ENCODE assay signal across 20 mouse cellular contexts in genomic region chr9:37025913-37026312, GRCm38 (mm10).
DNase-seq lines count a peak whose midpoint lies in the region; ATAC-seq lines count a peak whose summit lies in the region.
"Had no signal": no experiment of that assay in that cellular context is flagged by ENCODE, and none has a peak within 500 bp of the region (broad histone marks: within the 10 kb centered on the region; RNA-seq: fewer than 3 reads in every experiment).

No protein-coding gene starts in this region.

- 0 out of 2 replicates have a peak overlapping the region, but pooled peaks have one; percentile 19 for H3K27ac ChIP-seq in forebrain, embryonic 11.5 days (ENCODE audit: low read depth, low read length)
- H3K27ac ChIP-seq in forebrain, embryonic 14.5 days (ENCODE audit: low read depth, low read length): peak overlapping the region; percentile 65
- H3K27ac ChIP-seq in hindbrain, embryonic 14.5 days: peak overlapping the region; percentile 63
- peak overlapping the region; percentile 57 for H3K27ac ChIP-seq in midbrain, embryonic 15.5 days
- H3K27ac ChIP-seq in kidney, embryonic 15.5 days: no peak overlapping the region
- H3K27ac ChIP-seq: embryonic facial prominence, embryonic 12.5 days; liver, embryonic 15.5 days had no signal

- no peak overlapping the region for H3K4me2 ChIP-seq in forebrain, embryonic 11.5 days (ENCODE audit: low read depth, low read length, severe bottlenecking)
- no peak overlapping the region for H3K4me2 ChIP-seq in forebrain, embryonic 14.5 days (ENCODE audit: low read length)
- no peak overlapping the region for H3K4me2 ChIP-seq in hindbrain, embryonic 14.5 days (replicated peaks)
- no peak overlapping the region for H3K4me2 ChIP-seq in midbrain, embryonic 15.5 days
- H3K4me2 ChIP-seq in kidney, embryonic 15.5 days: no peak overlapping the region
- H3K4me2 ChIP-seq: embryonic facial prominence, embryonic 12.5 days; liver, embryonic 15.5 days had no signal

- no peak for DNase-seq in forebrain, embryonic 11.5 days (ENCODE audit: low spot score)
- DNase-seq in forebrain, embryonic 14.5 days (ENCODE audit: low spot score): peak; percentile 73
- no peak for DNase-seq in hindbrain, embryonic 14.5 days (ENCODE audit: low spot score)
- DNase-seq in kidney, postnatal 25 days: no peak
- DNase-seq in layer of hippocampus, adult 9-10 months (ENCODE audit: low spot score): no peak
- DNase-seq: gastrocnemius, postnatal 10 days; heart, adult 18-20 months; kidney, adult 18-20 months; kidney, postnatal 36 days; right cerebral cortex, postnatal 14 days; thymus, postnatal 4 days had no signal

- H3K9ac ChIP-seq in forebrain, embryonic 11.5 days (ENCODE audit: low read length): no peak overlapping the region
- no peak overlapping the region for H3K9ac ChIP-seq in forebrain, embryonic 14.5 days (ENCODE audit: low read length)
- H3K9ac ChIP-seq in hindbrain, embryonic 14.5 days: no peak overlapping the region
- H3K9ac ChIP-seq in midbrain, embryonic 15.5 days: no peak overlapping the region
- no peak overlapping the region for H3K9ac ChIP-seq in kidney, embryonic 15.5 days
- H3K9ac ChIP-seq: embryonic facial prominence, embryonic 12.5 days; liver, embryonic 15.5 days had no signal

- no peaks in the 10 kb centered on the region for H3K27me3 ChIP-seq in forebrain, embryonic 11.5 days (ENCODE audit: control insufficient read depth, insufficient read depth, low read length)
- no peaks in the 10 kb centered on the region for H3K27me3 ChIP-seq in forebrain, embryonic 14.5 days (replicated peaks; ENCODE audit: control insufficient read depth, insufficient read depth, low read length)
- no peaks in the 10 kb centered on the region for H3K27me3 ChIP-seq in hindbrain, embryonic 14.5 days (ENCODE audit: control insufficient read depth, insufficient read depth, low read length)
- no peaks in the 10 kb centered on the region for H3K27me3 ChIP-seq in midbrain, embryonic 15.5 days (replicated peaks)
- no peaks in the 10 kb centered on the region for H3K27me3 ChIP-seq in kidney, embryonic 15.5 days
- H3K27me3 ChIP-seq: embryonic facial prominence, embryonic 12.5 days; liver, embryonic 15.5 days had no signal

- H3K36me3 ChIP-seq in forebrain, embryonic 11.5 days (ENCODE audit: control insufficient read depth, insufficient read depth, low read length): no peaks in the 10 kb centered on the region
- H3K36me3 ChIP-seq in forebrain, embryonic 14.5 days (ENCODE audit: control insufficient read depth, insufficient read depth, low read length): no peaks in the 10 kb centered on the region
- no peaks in the 10 kb centered on the region for H3K36me3 ChIP-seq in hindbrain, embryonic 14.5 days (replicated peaks; ENCODE audit: control insufficient read depth, insufficient read depth)
- no peaks in the 10 kb centered on the region for H3K36me3 ChIP-seq in midbrain, embryonic 15.5 days (replicated peaks)
- no peaks in the 10 kb centered on the region for H3K36me3 ChIP-seq in kidney, embryonic 15.5 days
- H3K36me3 ChIP-seq: embryonic facial prominence, embryonic 12.5 days; G1E; liver, embryonic 15.5 days had no signal

- H3K9me3 ChIP-seq in forebrain, embryonic 11.5 days (ENCODE audit: control insufficient read depth, low read length): no peaks in the 10 kb centered on the region
- no peaks in the 10 kb centered on the region for H3K9me3 ChIP-seq in forebrain, embryonic 14.5 days (replicated peaks; ENCODE audit: control insufficient read depth, low read length)
- H3K9me3 ChIP-seq in hindbrain, embryonic 14.5 days (ENCODE audit: control insufficient read depth, low read length): no peaks in the 10 kb centered on the region
- no peaks in the 10 kb centered on the region for H3K9me3 ChIP-seq in midbrain, embryonic 15.5 days
- no peaks in the 10 kb centered on the region for H3K9me3 ChIP-seq in kidney, embryonic 15.5 days (replicated peaks)
- H3K9me3 ChIP-seq: embryonic facial prominence, embryonic 12.5 days; G1E; liver, embryonic 15.5 days had no signal

- 0 out of 2 replicates have a peak, but pooled peaks have one; percentile 19 for ATAC-seq in forebrain, embryonic 11.5 days (replicated peaks; ENCODE audit: low FRiP score)
- ATAC-seq in forebrain, embryonic 14.5 days: peak; percentile 52
- ATAC-seq in hindbrain, embryonic 14.5 days (ENCODE audit: low FRiP score): peak; percentile 24; the same call in 1 of the 2 replicates
- no peak for ATAC-seq in midbrain, embryonic 15.5 days (replicated peaks)
- ATAC-seq in megakaryocyte, adult 5-6 weeks (ENCODE audit: poor library complexity, severe bottlenecking): no peak
- ATAC-seq in kidney, embryonic 15.5 days (replicated peaks; ENCODE audit: low FRiP score): no peak
- ATAC-seq: CD4-positive, CD25-positive, alpha-beta regulatory T cell, adult 4 months; lung, postnatal 0 days had no signal

- no peak overlapping the region for H3K4me3 ChIP-seq in forebrain, embryonic 11.5 days (ENCODE audit: low read depth, low read length)
- no peak overlapping the region for H3K4me3 ChIP-seq in forebrain, embryonic 14.5 days (ENCODE audit: low read depth, low read length)
- H3K4me3 ChIP-seq in hindbrain, embryonic 14.5 days (replicated peaks; ENCODE audit: low read length): no peak overlapping the region
- no peak overlapping the region for H3K4me3 ChIP-seq in midbrain, embryonic 15.5 days
- H3K4me3 ChIP-seq in kidney, embryonic 15.5 days (replicated peaks): no peak overlapping the region
- H3K4me3 ChIP-seq: embryonic facial prominence, embryonic 12.5 days; liver, embryonic 15.5 days; myocyte had no signal

- peaks cover 45% of the 10 kb centered on the region for H3K4me1 ChIP-seq in forebrain, embryonic 11.5 days (replicated peaks; ENCODE audit: control insufficient read depth, insufficient read depth, low read length)
- peaks cover 56% of the 10 kb centered on the region for H3K4me1 ChIP-seq in forebrain, embryonic 14.5 days (ENCODE audit: control insufficient read depth, insufficient read depth, low read length)
- H3K4me1 ChIP-seq in hindbrain, embryonic 14.5 days (replicated peaks; ENCODE audit: control insufficient read depth, insufficient read depth, low read length): peaks cover 56% of the 10 kb centered on the region
- H3K4me1 ChIP-seq in midbrain, embryonic 15.5 days: peaks cover 57% of the 10 kb centered on the region
- H3K4me1 ChIP-seq in kidney, embryonic 15.5 days: peaks cover 49% of the 10 kb centered on the region
- H3K4me1 ChIP-seq: liver, embryonic 15.5 days had no signal

- 42% methylated on average over 3 of the region's 3 CpGs for WGBS in forebrain, embryonic 11.5 days
- WGBS in forebrain, embryonic 14.5 days: 10% methylated on average over 3 of the region's 3 CpGs
- 15% methylated on average over 3 of the region's 3 CpGs for WGBS in hindbrain, embryonic 14.5 days
- WGBS in midbrain, embryonic 15.5 days: 17% methylated on average over 3 of the region's 3 CpGs
- WGBS in kidney, embryonic 15.5 days: 50% methylated on average over 3 of the region's 3 CpGs

Comparison
In these comparisons a context has a peak if more than half of its experiments do, and no peak if none do; other contexts are left out.
1. ATAC-seq: peak in forebrain, embryonic 11.5 days (single experiment), forebrain, embryonic 14.5 days (single experiment) and hindbrain, embryonic 14.5 days (single experiment); none in midbrain, embryonic 15.5 days (single experiment), megakaryocyte, adult 5-6 weeks (single experiment) and kidney, embryonic 15.5 days (single experiment).